Mouse (Mus musculus) midbrain, embryonic 14.5 days (tissue): ENCODE results near the gene Scgb1b24. TPM values are rescaled to one million over a fixed set of nuclear protein-coding genes. Genes with fewer than 3 reads are reported as not detected.

Source experiments
- ATAC-seq: fragments of 200-750 bp; cut with Nextera tagmentation; 2 replicates; pipeline ENCODE4 v1.8.0; 2017; ENCODE audit warnings: moderate number of reproducible peaks, moderate library complexity; ENCODE audit not compliant: low FRiP score, low TSS enrichment
- DNase-seq: peaks from one replicate; pipeline ENCODE4 v3.0.0-alpha.2; 2015
- H3K27ac ChIP-seq: fragments of 300-500 bp; sonication (generic); replicated peaks from 2 replicates; pipeline ENCODE4 v1.5.1; 2014; ENCODE audit warnings: mild to moderate bottlenecking, low read depth, low read length, moderate library complexity
- H3K27me3 ChIP-seq: fragments of 300-500 bp; sonication (generic); 2 replicates; pipeline ENCODE4 v1.6.1; 2014; ENCODE audit warnings: low read length, control low read depth, mixed read lengths; ENCODE audit not compliant: control insufficient read depth, insufficient read depth
- H3K36me3 ChIP-seq: fragments of 300-500 bp; sonication (generic); 2 replicates; pipeline ENCODE4 v1.6.1; 2014; ENCODE audit warnings: low read length, control low read depth; ENCODE audit not compliant: control insufficient read depth, insufficient read depth
- H3K4me1 ChIP-seq: fragments of 300-500 bp; sonication (generic); 2 replicates; pipeline ENCODE4 v1.6.1; 2014; ENCODE audit warnings: mild to moderate bottlenecking, antibody characterized with exemption, low read length, control low read depth; ENCODE audit not compliant: control insufficient read depth, insufficient read depth
- H3K4me2 ChIP-seq: fragments of 300-500 bp; sonication (generic); 2 replicates; pipeline ENCODE4 v1.6.1; 2014; ENCODE audit warnings: mild to moderate bottlenecking, low read length, moderate library complexity
- H3K4me3 ChIP-seq: fragments of 300-500 bp; sonication (generic); replicated peaks from 2 replicates; pipeline ENCODE4 v1.5.1; 2014; ENCODE audit warnings: low read depth, low read length
- H3K9ac ChIP-seq: fragments of 300-500 bp; sonication (generic); replicated peaks from 2 replicates; pipeline ENCODE4 v1.6.1; 2014; ENCODE audit warnings: mild to moderate bottlenecking, low read length, moderate library complexity
- H3K9me3 ChIP-seq: fragments of 300-500 bp; sonication (generic); 2 replicates; pipeline ENCODE4 v1.6.1; 2016; ENCODE audit warnings: low read length, control low read depth, mixed read lengths; ENCODE audit not compliant: control insufficient read depth
- WGBS: fragments of 180-500 bp; shearing (Covaris S2); extraction: QIAGEN DNeasy Blood & Tissue Kit; methylation state at CpG from one replicate; pipeline ENCODE4 v1.1.7; 2014; 5-methylcytosine and 5-hydroxymethylcytosine counted together
- polyA plus RNA-seq: library from polyadenylated mRNA; unstranded; fragments of >200 nt; fragmentation: Nextera tagmentation; extraction: Ambion mirVana; gene quantifications from 2 replicates; pipeline ENCODE4 v1.2.1, GENCODE M21; 2014

The Scgb1b24 gene
- not detected in 2 replicates for polyA plus RNA-seq

GRCm38 (mm10) chr7:33743499-33743898, at the start of gene Scgb1b24:
Gene Scgb1b24, plus strand, starts transcription at chr7:33743799.
- peaks cover 63% of the 10 kb centered on the region for H3K9me3 ChIP-seq
- no peak for DNase-seq
- no peak within 1 kb of the TSS for H3K9ac ChIP-seq
- no peak within 1 kb of the TSS for H3K4me3 ChIP-seq
- H3K4me1 ChIP-seq: no peaks in the 10 kb centered on the region
- no peaks in the 10 kb centered on the region for H3K36me3 ChIP-seq
- ATAC-seq: no peak
- H3K27me3 ChIP-seq: no peaks in the 10 kb centered on the region
- no peak within 1 kb of the TSS for H3K27ac ChIP-seq
- no peak within 1 kb of the TSS for H3K4me2 ChIP-seq
- 70% methylated on average over 3 of the region's 3 CpGs for WGBS

DNA sequence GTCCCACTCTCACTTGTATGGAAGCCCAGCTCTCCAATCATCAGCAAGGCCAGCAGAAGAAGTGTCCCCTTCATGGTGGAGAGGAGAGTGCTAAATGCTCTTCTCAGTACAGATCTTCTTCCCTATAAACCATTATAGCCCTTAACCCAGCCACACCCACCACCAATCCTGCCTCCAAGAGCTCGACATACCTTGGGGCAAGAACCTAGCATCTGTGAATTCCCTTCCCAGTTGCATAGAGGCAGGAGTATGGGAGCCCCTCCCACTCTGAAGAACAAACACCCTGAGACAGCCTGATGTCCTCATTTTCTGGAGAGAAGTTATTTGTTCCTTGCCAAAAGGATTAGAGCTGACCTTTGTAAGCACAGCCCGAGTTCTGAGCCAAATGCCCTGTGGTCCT, 4.4 kb upstream of the Scgb1b24 start, which contains the start of gene Scgb2b24:
Gene Scgb2b24, minus strand, starts transcription at position 101 of the 400 bp plus-strand sequence.
- 72% methylated on average over 2 of the region's 2 CpGs for WGBS
- DNase-seq: no peak
- no peak for ATAC-seq
- no peak within 1 kb of the TSS for H3K27ac ChIP-seq
- H3K4me3 ChIP-seq: no peak within 1 kb of the TSS
- H3K4me2 ChIP-seq: no peak within 1 kb of the TSS
- H3K36me3 ChIP-seq: no peaks in the 10 kb centered on the region
- H3K9me3 ChIP-seq: peaks cover 72% of the 10 kb centered on the region
- no peak within 1 kb of the TSS for H3K9ac ChIP-seq
- no peaks in the 10 kb centered on the region for H3K4me1 ChIP-seq
- no peaks in the 10 kb centered on the region for H3K27me3 ChIP-seq

Other genes with a start within 250 kb of the Scgb1b24 start
- not detected in 2 replicates for gene Scgb2b21, start 223.3 kb upstream of the Scgb1b24 start, polyA plus RNA-seq
- not detected in 2 replicates for gene Scgb2b24, start 4.5 kb upstream of the Scgb1b24 start, polyA plus RNA-seq
- not detected in 2 replicates for gene Scgb2b26, start 201.2 kb downstream of the Scgb1b24 start, polyA plus RNA-seq